Mouse (Mus musculus): ENCODE measurements around the gene Stx16. TPM values are rescaled to one million over a fixed set of nuclear protein-coding genes. Genes with fewer than 3 reads are reported as not detected.

Stx16 gene
- polyA plus RNA-seq, 1 experiment: 1.2 TPM

- H3K9me3 ChIP-seq (ENCODE audit: control insufficient read depth, low read length): 0 out of 2 replicates have a peak, but pooled peaks cover 2% of the 10 kb centered on the region
- no peaks in the 10 kb centered on the region for H3K27me3 ChIP-seq (ENCODE audit: control insufficient read depth)
- H3K4me3 ChIP-seq (replicated peaks): no peak overlapping the region
- TF ChIP-seq TAL1 (IDR thresholded peaks at IDR 0.05; ENCODE audit: low read length): no peak
- no peak for TF ChIP-seq GATA1 (IDR thresholded peaks at IDR 0.05; ENCODE audit: low read length)
- H3K36me3 ChIP-seq (ENCODE audit: control insufficient read depth): no peaks in the 10 kb centered on the region
- H3K4me1 ChIP-seq (ENCODE audit: control insufficient read depth): no peaks in the 10 kb centered on the region
Measured at GRCm38 (mm10) chr2:174058316-174058939, 17.7 kb upstream of the Stx16 start.

- H3K4me1 ChIP-seq (ENCODE audit: control insufficient read depth): no peaks in the 10 kb centered on the region
- H3K4me3 ChIP-seq (replicated peaks): no peak overlapping the region
- no peaks in the 10 kb centered on the region for H3K36me3 ChIP-seq (ENCODE audit: control insufficient read depth)
- TF ChIP-seq GATA1 (IDR thresholded peaks at IDR 0.05; ENCODE audit: low read length) (no peak), TAL1 (IDR thresholded peaks at IDR 0.05; ENCODE audit: low read length) (no peak)
- no peaks in the 10 kb centered on the region for H3K27me3 ChIP-seq (ENCODE audit: control insufficient read depth)
- H3K9me3 ChIP-seq (ENCODE audit: control insufficient read depth, low read length): 0 out of 2 replicates have a peak, but pooled peaks cover 2% of the 10 kb centered on the region
Measured at GRCm38 (mm10) chr2:174059591-174060385, 16.3 kb upstream of the Stx16 start.

GRCm38 (mm10) chr2:174061219-174061618 is 14.9 kb upstream of the Stx16 start:
- 0 out of 2 replicates have a peak, but pooled peaks cover 2% of the 10 kb centered on the region for H3K9me3 ChIP-seq (ENCODE audit: control insufficient read depth, low read length)
- no peaks in the 10 kb centered on the region for H3K36me3 ChIP-seq (ENCODE audit: control insufficient read depth)
- no peak overlapping the region for H3K4me3 ChIP-seq (replicated peaks)
- TF ChIP-seq GATA1 (IDR thresholded peaks at IDR 0.05; ENCODE audit: low read length) (no peak), TAL1 (IDR thresholded peaks at IDR 0.05; ENCODE audit: low read length) (no peak)
- no peaks in the 10 kb centered on the region for H3K4me1 ChIP-seq (ENCODE audit: control insufficient read depth)
- no peaks in the 10 kb centered on the region for H3K27me3 ChIP-seq (ENCODE audit: control insufficient read depth)

DNA sequence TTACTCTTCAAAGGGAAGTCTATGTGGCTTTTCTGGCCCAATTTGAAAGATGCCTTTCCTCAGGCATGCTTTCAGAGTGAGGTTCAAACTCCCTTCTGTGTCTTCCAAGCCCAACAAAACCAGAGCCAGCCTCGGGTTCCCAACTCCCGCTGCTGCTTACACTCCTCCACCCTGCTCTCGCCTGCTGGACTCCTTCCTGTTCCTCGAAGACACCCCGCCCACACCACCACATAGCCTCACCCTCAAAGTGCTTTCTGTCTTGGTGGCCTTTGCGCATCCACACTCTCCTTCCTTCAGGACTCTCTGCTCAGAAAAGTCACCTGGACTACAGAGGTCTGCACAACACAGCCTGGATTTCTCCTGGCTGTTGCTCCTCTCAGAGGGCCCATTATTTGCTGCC is 13.0 kb upstream of the Stx16 start:
- no peaks in the 10 kb centered on the region for H3K36me3 ChIP-seq (ENCODE audit: control insufficient read depth)
- no peaks in the 10 kb centered on the region for H3K9me3 ChIP-seq (ENCODE audit: control insufficient read depth, low read length)
- H3K4me3 ChIP-seq (replicated peaks): no peak overlapping the region
- TF ChIP-seq GATA1 (IDR thresholded peaks at IDR 0.05; ENCODE audit: low read length) (no peak), TAL1 (IDR thresholded peaks at IDR 0.05; ENCODE audit: low read length) (no peak)
- no peaks in the 10 kb centered on the region for H3K4me1 ChIP-seq (ENCODE audit: control insufficient read depth)
- no peaks in the 10 kb centered on the region for H3K27me3 ChIP-seq (ENCODE audit: control insufficient read depth)

- Histone ChIP-seq H3K4me1 (ENCODE audit: control insufficient read depth) (no peaks in the 10 kb centered on the region), H3K4me3 (replicated peaks) (no peak overlapping the region), H3K27me3 (ENCODE audit: control insufficient read depth) (no peaks in the 10 kb centered on the region), H3K9me3 (ENCODE audit: control insufficient read depth, low read length) (no peaks in the 10 kb centered on the region), H3K36me3 (ENCODE audit: control insufficient read depth) (no peaks in the 10 kb centered on the region)
- TF ChIP-seq TAL1 (IDR thresholded peaks at IDR 0.05; ENCODE audit: low read length): no peak
- TF ChIP-seq GATA1 (IDR thresholded peaks at IDR 0.05; ENCODE audit: low read length): no peak
Measured at GRCm38 (mm10) chr2:174063527-174064211, 12.4 kb upstream of the Stx16 start.

- H3K4me3 ChIP-seq (replicated peaks): no peak overlapping the region
Measured at GRCm38 (mm10) chr2:174067793-174068419, 8.2 kb upstream of the Stx16 start.

GRCm38 (mm10) chr2:174069532-174070049 is 6.5 kb upstream of the Stx16 start:
- no peaks in the 10 kb centered on the region for H3K36me3 ChIP-seq (ENCODE audit: control insufficient read depth)
- TF ChIP-seq TAL1 (IDR thresholded peaks at IDR 0.05; ENCODE audit: low read length) (no peak), GATA1 (IDR thresholded peaks at IDR 0.05; ENCODE audit: low read length) (no peak)
- no peak overlapping the region for H3K4me3 ChIP-seq (replicated peaks)
- H3K4me1 ChIP-seq (ENCODE audit: control insufficient read depth): no peaks in the 10 kb centered on the region; the same call in none of the 2 replicates
- peaks cover 13% of the 10 kb centered on the region for H3K27me3 ChIP-seq (ENCODE audit: control insufficient read depth)
- H3K9me3 ChIP-seq (ENCODE audit: control insufficient read depth, low read length): no peaks in the 10 kb centered on the region

More at GRCm38 (mm10) chr2:174067793-174068419, 8.2 kb upstream of the Stx16 start:
- TF ChIP-seq TAL1 (IDR thresholded peaks at IDR 0.05; ENCODE audit: low read length) (no peak), GATA1 (IDR thresholded peaks at IDR 0.05; ENCODE audit: low read length) (no peak)
- H3K27me3 ChIP-seq (ENCODE audit: control insufficient read depth): 0 out of 2 replicates have a peak, but pooled peaks cover 2% of the 10 kb centered on the region
- H3K36me3 ChIP-seq (ENCODE audit: control insufficient read depth): no peaks in the 10 kb centered on the region
- H3K4me1 ChIP-seq (ENCODE audit: control insufficient read depth): no peaks in the 10 kb centered on the region; the same call in none of the 2 replicates
- no peaks in the 10 kb centered on the region for H3K9me3 ChIP-seq (ENCODE audit: control insufficient read depth, low read length)

DNA sequence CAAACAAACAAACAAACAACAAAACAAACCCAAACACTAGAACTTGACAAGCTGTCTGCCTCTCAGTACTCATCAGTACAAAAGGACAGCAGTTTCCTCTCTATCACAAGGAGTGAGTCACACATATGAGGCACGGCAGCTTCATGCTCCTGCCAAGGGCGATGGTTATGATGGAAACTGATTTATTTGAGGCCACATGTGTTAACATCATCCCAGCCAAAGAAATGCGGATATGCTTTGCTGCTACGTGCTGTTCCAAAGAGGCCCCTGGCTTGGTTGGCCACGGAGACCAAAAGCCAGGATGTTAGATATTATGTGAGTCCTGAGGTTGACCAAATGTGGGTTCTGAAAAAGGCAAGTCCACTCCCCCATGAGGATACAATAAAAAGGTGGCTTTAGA is 4.7 kb upstream of the Stx16 start:
- Histone ChIP-seq H3K4me1 (ENCODE audit: control insufficient read depth) (peaks cover 16% of the 10 kb centered on the region), H3K27me3 (ENCODE audit: control insufficient read depth) (peaks cover 21% of the 10 kb centered on the region), H3K4me3 (replicated peaks) (no peak overlapping the region), H3K36me3 (ENCODE audit: control insufficient read depth) (no peaks in the 10 kb centered on the region), H3K9me3 (ENCODE audit: control insufficient read depth, low read length) (no peaks in the 10 kb centered on the region)
- no peak for TF ChIP-seq TAL1 (IDR thresholded peaks at IDR 0.05; ENCODE audit: low read length)
- no peak for TF ChIP-seq GATA1 (IDR thresholded peaks at IDR 0.05; ENCODE audit: low read length)

Measured in erythroblast, embryonic 14.5 days (primary cell).